Mouse (Mus musculus) CH12.LX (cell line): ENCODE data around the gene Slc25a33. TPM values are rescaled to one million over a fixed set of nuclear protein-coding genes. Genes with fewer than 3 reads are reported as not detected.

Experiments used
- DNase-seq: peaks from one replicate; pipeline ENCODE4 v3.0.0-alpha.2; 2013; ENCODE audit errors: extremely low read depth
- H3K27ac ChIP-seq: 2 replicates; pipeline ENCODE4 v1.5.1; 2012; ENCODE audit warnings: low read depth, mild to moderate bottlenecking, control low read depth, moderate library complexity; ENCODE audit not compliant: insufficient read depth
- H3K27me3 ChIP-seq: replicated peaks from 2 replicates; pipeline ENCODE3; 2012; ENCODE audit warnings: inconsistent platforms
- H3K36me3 ChIP-seq, 2 experiments: replicated peaks in 1 of 2; 2 replicates each; pipeline versions ENCODE3 to v1.6.1; 2012; ENCODE audit warnings: inconsistent platforms in 1 of 2, low read length in 1 of 2, mild to moderate bottlenecking in 1 of 2, mixed read lengths in 1 of 2, moderate library complexity in 1 of 2; ENCODE audit not compliant: control insufficient read depth in 1 of 2, insufficient read depth in 1 of 2
- H3K4me1 ChIP-seq, 2 experiments: 2 replicates each; pipeline ENCODE4 v1.6.1; 2012; ENCODE audit warnings: inconsistent platforms in 1 of 2, moderate library complexity in 1 of 2; ENCODE audit not compliant: insufficient read depth in 2 of 2, control insufficient read depth in 1 of 2
- H3K4me2 ChIP-seq: 2 replicates; pipeline ENCODE4 v1.6.1; 2012; ENCODE audit warnings: low read depth, mild to moderate bottlenecking, control low read depth; ENCODE audit not compliant: poor library complexity, insufficient read depth, severe bottlenecking
- H3K4me3 ChIP-seq, 3 experiments: fragments of 150-350 bp in 1 of 3; sonication (generic) in 1 of 3; replicated peaks in 1 of 3; 2 replicates each; pipeline versions ENCODE3 to v1.5.1; 2011 to 2012; ENCODE audit warnings: low read depth in 2 of 3, low read length in 2 of 3, mild to moderate bottlenecking in 2 of 3, moderate library complexity in 2 of 3, control low read depth in 1 of 3, improper control_type of control experiment in 1 of 3, inconsistent platforms in 1 of 3, mixed read lengths in 1 of 3; ENCODE audit not compliant: poor library complexity in 1 of 3
- H3K79me2 ChIP-seq: replicated peaks from 2 replicates; pipeline ENCODE4 v1.6.1; 2012; ENCODE audit warnings: mild to moderate bottlenecking, moderate library complexity; ENCODE audit not compliant: control insufficient read depth, poor library complexity, insufficient read depth, severe bottlenecking; ENCODE audit errors: extremely low read depth
- H3K9ac ChIP-seq: 2 replicates; pipeline ENCODE4 v1.6.1; 2012; ENCODE audit warnings: low read depth, mild to moderate bottlenecking, control low read depth, moderate library complexity; ENCODE audit not compliant: insufficient read depth
- H3K9me3 ChIP-seq: replicated peaks from 2 replicates; pipeline ENCODE3; 2012; ENCODE audit warnings: low read length, inconsistent platforms, mixed read lengths
- CHD1 ChIP-seq: IDR thresholded peaks from 2 replicates; pipeline ENCODE4 v1.6.1; 2012; ENCODE audit warnings: low read depth, low read length, improper control_type of control experiment, inconsistent platforms
- CHD2 ChIP-seq: IDR thresholded peaks from 2 replicates; pipeline ENCODE4 v1.6.1; 2011; ENCODE audit warnings: low read length, improper control_type of control experiment
- CTCF ChIP-seq, 2 experiments: IDR thresholded peaks in 1 of 2; conservative IDR thresholded peaks in 1 of 2; 2 replicates each; pipeline ENCODE4 v1.5.1; 2011 to 2012; ENCODE audit warnings: low read depth in 2 of 2, low read length in 2 of 2, improper control_type of control experiment in 1 of 2, inconsistent platforms in 1 of 2, mild to moderate bottlenecking in 1 of 2, moderate library complexity in 1 of 2
- E2F4 ChIP-seq: IDR thresholded peaks from 2 replicates; pipeline ENCODE4 v1.6.1; 2011; ENCODE audit warnings: low read depth, low read length, improper control_type of control experiment; ENCODE audit not compliant: insufficient replicate concordance
- IRF4 ChIP-seq: IDR thresholded peaks from 2 replicates; pipeline ENCODE4 v1.6.1; 2014; ENCODE audit warnings: low read depth, mild to moderate bottlenecking, inconsistent platforms, low read length, improper control_type of control experiment
- JUN ChIP-seq: IDR thresholded peaks from 2 replicates; pipeline ENCODE4 v1.6.1; 2011; ENCODE audit warnings: low read depth, mild to moderate bottlenecking, low read length, improper control_type of control experiment, moderate library complexity; ENCODE audit not compliant: insufficient read depth
- MAZ ChIP-seq: IDR thresholded peaks from 2 replicates; pipeline ENCODE4 v1.6.1; 2012; ENCODE audit warnings: low read depth, mild to moderate bottlenecking, inconsistent platforms, low read length, improper control_type of control experiment, moderate library complexity
- MEF2A ChIP-seq: IDR thresholded peaks from 2 replicates; pipeline ENCODE4 v1.6.1; 2014; ENCODE audit warnings: low read depth, mild to moderate bottlenecking, inconsistent platforms, low read length, improper control_type of control experiment, borderline replicate concordance
- MXI1 ChIP-seq: IDR thresholded peaks from 2 replicates; pipeline ENCODE4 v1.6.1; 2011; ENCODE audit warnings: mild to moderate bottlenecking, low read depth, low read length, improper control_type of control experiment
- NELFE ChIP-seq: IDR thresholded peaks from 2 replicates; pipeline ENCODE4 v1.6.1; 2011; ENCODE audit warnings: low read depth, low read length, improper control_type of control experiment
- RAD21 ChIP-seq: IDR thresholded peaks from 2 replicates; pipeline ENCODE4 v1.6.1; 2011; ENCODE audit warnings: low read depth, mild to moderate bottlenecking, low read length, improper control_type of control experiment, moderate library complexity
- RCOR1 ChIP-seq: conservative IDR thresholded peaks from 2 replicates; pipeline ENCODE4 v1.6.1; 2012; ENCODE audit warnings: low read depth, mild to moderate bottlenecking, inconsistent platforms, low read length, improper control_type of control experiment
- TBP ChIP-seq: conservative IDR thresholded peaks from 2 replicates; pipeline ENCODE4 v1.6.1; 2011; ENCODE audit warnings: low read depth, low read length, improper control_type of control experiment
- TCF12 ChIP-seq: IDR thresholded peaks from 2 replicates; pipeline ENCODE4 v1.6.1; 2014; ENCODE audit warnings: low read depth, mild to moderate bottlenecking, inconsistent platforms, low read length, improper control_type of control experiment
- USF2 ChIP-seq: conservative IDR thresholded peaks from 2 replicates; pipeline ENCODE4 v1.6.1; 2011; ENCODE audit warnings: low read depth, low read length, improper control_type of control experiment
- ZNF384 ChIP-seq: IDR thresholded peaks from 2 replicates; pipeline ENCODE4 v1.6.1; 2012; ENCODE audit warnings: low read depth, low read length, improper control_type of control experiment, inconsistent platforms
- dilution Hi-C: fragments of 300-500 bp; cut with MboI; formaldehyde crosslinking; loops from 2 replicates; pipeline ENCODE4 v1.14.3; 2020; ENCODE audit warnings: low sequenced_read_pairs; ENCODE audit not compliant: extremely low pct_unique_long_range_greater_than_20kb, extremely low pct_ligation_motif_present
- in situ Hi-C: fragments of 300-500 bp; cut with MboI; formaldehyde crosslinking; loops from 3 replicates; pipeline ENCODE4 v1.14.3; 2019; ENCODE audit warnings: low sequenced_read_pairs, low pct_ligation_motif_present, low pct_unique_long_range_greater_than_20kb, mixed read lengths
- polyA plus RNA-seq: library from polyadenylated mRNA; unstranded; fragments of >175 nt; gene quantifications from 2 replicates; pipeline ENCODE4 v1.2.1, GENCODE M21; 2012; ENCODE audit warnings: low read depth; ENCODE audit not compliant: insufficient read length
- total RNA-seq, 2 experiments: library from RNA; depleted of rRNA; stranded (reverse); fragments of 300-350 nt in 1 of 2; fragments of >200 nt in 1 of 2; gene quantifications; 2 replicates each; pipeline ENCODE4 v1.2.3; 2012 to 2014

Gene Slc25a33
- total and polyA plus RNA-seq, 3 experiments, result 25.3 to 35.5 (median 32.4) TPM

GRCm38 (mm10) chr4:149799346-149800171 lies 25.5 kb upstream of the Slc25a33 start:
- H3K36me3 ChIP-seq, result no peaks in the 10 kb centered on the region
- no peak overlapping the region for H3K4me2 ChIP-seq
- H3K4me1 ChIP-seq, result no peaks in the 10 kb centered on the region
- peaks cover 18% of the 10 kb centered on the region for H3K27me3 ChIP-seq
- H3K79me2 ChIP-seq, result no peaks in the 10 kb centered on the region
- dilution Hi-C loops, result loop anchor here (25.0 kb wide), 1 partner anchor 163 kb away; the partner anchor contains the start of gene Spsb1
- no peak for DNase-seq
- peaks cover 7% of the 10 kb centered on the region for H3K9me3 ChIP-seq
- H3K9ac ChIP-seq, result no peak overlapping the region
- TF ChIP-seq MAZ (no peak), JUN (no peak), MEF2A (no peak)
- in situ Hi-C loops, result loop anchor here (5.0 kb wide), 2 partner anchors 158 to 303 kb away; partner anchors contain the start of gene Spsb1
- no peak overlapping the region for H3K27ac ChIP-seq
- H3K4me3 ChIP-seq, result no peak overlapping the region

GRCm38 (mm10) chr4:149798684-149799309 lies 24.7 kb upstream of the Slc25a33 start:
- Histone ChIP-seq H3K79me2 (no peaks in the 10 kb centered on the region), H3K4me3 (no peak overlapping the region), H3K27me3 (peaks cover 11% of the 10 kb centered on the region), H3K36me3 (no peaks in the 10 kb centered on the region), H3K9ac (no peak overlapping the region), H3K4me1 (no peaks in the 10 kb centered on the region), H3K9me3 (no peaks in the 10 kb centered on the region), H3K27ac (no peak overlapping the region), H3K4me2 (no peak overlapping the region)
- in situ Hi-C loops, result no loop called here
- dilution Hi-C loops, result loop anchor here (25.0 kb wide), 1 partner anchor 164 kb away; the partner anchor contains the start of gene Spsb1
- DNase-seq, result no peak
- TF ChIP-seq CHD1, result no peak

- TF ChIP-seq ZNF384 (no peak), RCOR1 (no peak), E2F4 (no peak), TBP (no peak), JUN (no peak), MAZ (no peak), USF2 (no peak), CHD1 (no peak), RAD21 (no peak), CHD2 (no peak), NELFE (no peak), TCF12 (no peak), CTCF (conservative IDR thresholded peaks at IDR 0.05 in 1 of 2, IDR thresholded peaks at IDR 0.05 in 1 of 2; ENCODE audit: low read depth in 2 of 2, low read length in 2 of 2) (no peak), MXI1 (no peak), IRF4 (no peak), MEF2A (no peak)
- TF ChIP-seq, all 38 proteins: peak for 0
- H3K4me2 ChIP-seq, result no peak overlapping the region
- in situ Hi-C loops, result no loop called here
- no peak overlapping the region for H3K9ac ChIP-seq
- dilution Hi-C loops, result loop anchor here (25.0 kb wide), 1 partner anchor 164 kb away; the partner anchor contains the start of gene Spsb1
- H3K79me2 ChIP-seq, result no peaks in the 10 kb centered on the region
- no peak overlapping the region for H3K27ac ChIP-seq
- H3K36me3 ChIP-seq, result no peaks in the 10 kb centered on the region
- no peak overlapping the region for H3K4me3 ChIP-seq
- DNase-seq, result no peak
- H3K4me1 ChIP-seq, result no peaks in the 10 kb centered on the region
- no peaks in the 10 kb centered on the region for H3K9me3 ChIP-seq
- H3K27me3 ChIP-seq, result peaks cover 6% of the 10 kb centered on the region
Observed at GRCm38 (mm10) chr4:149798116-149798515, 24.0 kb upstream of the Slc25a33 start.
